Mouse (Mus musculus): ENCODE measurements around the gene Rpp14.

DNA sequence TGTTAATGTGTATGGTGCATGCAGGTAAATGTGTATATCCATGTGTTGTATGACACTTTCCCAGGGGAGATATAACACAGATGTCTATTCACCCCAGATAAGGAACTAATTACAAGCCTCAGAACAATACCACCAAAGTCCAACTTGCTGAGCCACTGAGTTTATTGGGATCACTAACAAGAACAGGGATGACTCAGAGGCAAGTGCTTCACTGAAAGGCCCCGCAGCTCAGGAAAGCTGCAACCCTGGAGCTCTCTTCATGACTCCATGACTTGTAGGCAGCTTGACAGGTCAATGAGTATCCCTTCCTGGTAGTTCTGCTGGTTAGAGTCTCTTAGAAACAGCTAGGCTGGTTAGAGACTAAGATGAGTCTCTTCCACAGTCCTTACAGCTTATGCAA, 28.8 kb downstream of the Rpp14 start:
- TF ChIP-seq CTCF (IDR thresholded peaks at IDR 0.05; ENCODE audit: low read depth, low read length), result no peak
- no peak for TF ChIP-seq POLR2A (IDR thresholded peaks at IDR 0.05; ENCODE audit: extremely low read depth, insufficient read depth, low read length)

All from liver, adult 2 months (tissue).